Mouse (Mus musculus): Measurements from ENCODE around the gene Cd200.
A peak's percentile ranks its signal among the peaks of the same experiment; 100 is the strongest.
"Not testable (repeated sequence)": the region's sequence is repeated elsewhere in the genome, so short reads cannot be mapped to it uniquely, and the experiment has no call there.

The Cd200 gene

GRCm38 (mm10) chr16:45376812-45377211 lies 32.0 kb downstream of the Cd200 start:
- no peak for DNase-seq

- no peak for DNase-seq
Measured at GRCm38 (mm10) chr16:45376294-45376693, 32.6 kb downstream of the Cd200 start.

GRCm38 (mm10) chr16:45375506-45376225 lies 33.2 kb downstream of the Cd200 start:
- no peak for DNase-seq

- DNase-seq: no peak
Measured at GRCm38 (mm10) chr16:45374074-45374473, 34.8 kb downstream of the Cd200 start.

- no peak for DNase-seq
Measured at GRCm38 (mm10) chr16:45371076-45371475, 37.8 kb downstream of the Cd200 start.

GRCm38 (mm10) chr16:45369285-45369965 lies 39.4 kb downstream of the Cd200 start:
- no peak for DNase-seq

- no peak for DNase-seq
Measured at GRCm38 (mm10) chr16:45366111-45366510, 42.7 kb downstream of the Cd200 start.

GRCm38 (mm10) chr16:45365353-45365752 lies 43.5 kb downstream of the Cd200 start:
- DNase-seq: no peak

- DNase-seq: no peak
Measured at GRCm38 (mm10) chr16:45364627-45365026, 44.2 kb downstream of the Cd200 start.

GRCm38 (mm10) chr16:45363480-45364045 lies 45.3 kb downstream of the Cd200 start:
- no peak for DNase-seq

GRCm38 (mm10) chr16:45361450-45361849 lies 47.4 kb downstream of the Cd200 start:
- no peak for DNase-seq

- not testable (repeated sequence) for DNase-seq
Measured at GRCm38 (mm10) chr16:45358441-45358840, 50.4 kb downstream of the Cd200 start.

- DNase-seq: no peak
Measured at GRCm38 (mm10) chr16:45357134-45357533, 51.7 kb downstream of the Cd200 start.

- no peak for DNase-seq
Measured at GRCm38 (mm10) chr16:45352875-45353274, 56.0 kb downstream of the Cd200 start.

GRCm38 (mm10) chr16:45350767-45351166 lies 58.1 kb downstream of the Cd200 start:
- no peak for DNase-seq

GRCm38 (mm10) chr16:45349523-45350298 lies 59.1 kb downstream of the Cd200 start:
- DNase-seq: peak; percentile 72

- not testable (repeated sequence) for DNase-seq
Measured at GRCm38 (mm10) chr16:45348238-45348637, 60.6 kb downstream of the Cd200 start.

GRCm38 (mm10) chr16:45346930-45347387 lies 61.9 kb downstream of the Cd200 start:
- DNase-seq: no peak

- no peak for DNase-seq
Measured at GRCm38 (mm10) chr16:45346367-45346766, 62.5 kb downstream of the Cd200 start.

GRCm38 (mm10) chr16:45344879-45345278 lies 64.0 kb downstream of the Cd200 start:
- no peak for DNase-seq

- no peak for DNase-seq
Measured at GRCm38 (mm10) chr16:45336478-45336877, 72.4 kb downstream of the Cd200 start.

GRCm38 (mm10) chr16:45334891-45335290 lies 74.0 kb downstream of the Cd200 start:
- no peak for DNase-seq

- DNase-seq: no peak
Measured at GRCm38 (mm10) chr16:45334376-45334765, 74.5 kb downstream of the Cd200 start.
